Mouse (Mus musculus) hindbrain, embryonic 15.5 days (tissue): ENCODE data around the gene Gpr162. TPM values are rescaled to one million over a fixed set of nuclear protein-coding genes. Genes with fewer than 3 reads are reported as not detected.
A peak's percentile ranks its signal among the peaks of the same experiment; 100 is the strongest.
"Not testable (repeated sequence)": the region's sequence is repeated elsewhere in the genome, so short reads cannot be mapped to it uniquely, and the experiment has no call there.

Experiments used
- ATAC-seq: fragments of 200-750 bp; cut with Nextera tagmentation; 2 replicates; pipeline ENCODE4 v1.8.0; 2017; ENCODE audit warnings: low read depth, moderate number of reproducible peaks, moderate TSS enrichment; ENCODE audit not compliant: low FRiP score
- H3K27ac ChIP-seq: fragments of 300-500 bp; sonication (generic); replicated peaks from 2 replicates; pipeline ENCODE4 v1.5.1; 2015; ENCODE audit warnings: mild to moderate bottlenecking, inconsistent platforms
- H3K27me3 ChIP-seq: fragments of 300-500 bp; sonication (generic); 2 replicates; pipeline ENCODE4 v1.6.1; 2015; ENCODE audit warnings: control low read depth, inconsistent platforms
- H3K36me3 ChIP-seq: fragments of 300-500 bp; sonication (generic); 2 replicates; pipeline ENCODE4 v1.6.1; 2015; ENCODE audit warnings: control low read depth, inconsistent platforms
- H3K4me1 ChIP-seq: fragments of 300-500 bp; sonication (generic); replicated peaks from 2 replicates; pipeline ENCODE4 v1.6.1; 2015; ENCODE audit warnings: control low read depth, inconsistent platforms
- H3K4me2 ChIP-seq: fragments of 300-500 bp; sonication (generic); 2 replicates; pipeline ENCODE4 v1.6.1; 2015; ENCODE audit warnings: moderate library complexity, mild to moderate bottlenecking, inconsistent platforms
- H3K4me3 ChIP-seq: fragments of 300-500 bp; sonication (generic); 2 replicates; pipeline ENCODE4 v1.5.1; 2015; ENCODE audit warnings: mild to moderate bottlenecking, inconsistent platforms
- H3K9ac ChIP-seq: fragments of 300-500 bp; sonication (generic); 2 replicates; pipeline ENCODE4 v1.6.1; 2015; ENCODE audit warnings: inconsistent platforms
- H3K9me3 ChIP-seq: fragments of 300-500 bp; sonication (generic); 2 replicates; pipeline ENCODE4 v1.6.1; 2016; ENCODE audit warnings: control low read depth, inconsistent platforms
- WGBS: fragments of 180-500 bp; shearing (Covaris S2); methylation state at CpG from one replicate; pipeline ENCODE4 v1.1.7; 2015; 5-methylcytosine and 5-hydroxymethylcytosine counted together
- polyA plus RNA-seq: library from polyadenylated mRNA; unstranded; fragments of >200 nt; fragmentation: Nextera tagmentation; extraction: Ambion mirVana; gene quantifications from 2 replicates; pipeline ENCODE4 v1.2.1, GENCODE M21; 2015

The Gpr162 gene
- polyA plus RNA-seq, 1 experiment from 2014 or later = 37.5 TPM

- not testable (repeated sequence) for H3K36me3 ChIP-seq, ATAC-seq, H3K9me3 ChIP-seq, H3K27ac ChIP-seq, H3K27me3 ChIP-seq, H3K9ac ChIP-seq, H3K4me2 ChIP-seq
- Histone ChIP-seq H3K4me3 (0 out of 2 replicates have a peak overlapping the region, but pooled peaks have one; percentile 3), H3K4me1 (peaks cover 22% of the 10 kb centered on the region)
- WGBS = 95% methylated on average over 4 of the region's 4 CpGs
Observed at GRCm38 (mm10) chr6:124831199-124831598, 32.6 kb downstream of the Gpr162 start.

DNA sequence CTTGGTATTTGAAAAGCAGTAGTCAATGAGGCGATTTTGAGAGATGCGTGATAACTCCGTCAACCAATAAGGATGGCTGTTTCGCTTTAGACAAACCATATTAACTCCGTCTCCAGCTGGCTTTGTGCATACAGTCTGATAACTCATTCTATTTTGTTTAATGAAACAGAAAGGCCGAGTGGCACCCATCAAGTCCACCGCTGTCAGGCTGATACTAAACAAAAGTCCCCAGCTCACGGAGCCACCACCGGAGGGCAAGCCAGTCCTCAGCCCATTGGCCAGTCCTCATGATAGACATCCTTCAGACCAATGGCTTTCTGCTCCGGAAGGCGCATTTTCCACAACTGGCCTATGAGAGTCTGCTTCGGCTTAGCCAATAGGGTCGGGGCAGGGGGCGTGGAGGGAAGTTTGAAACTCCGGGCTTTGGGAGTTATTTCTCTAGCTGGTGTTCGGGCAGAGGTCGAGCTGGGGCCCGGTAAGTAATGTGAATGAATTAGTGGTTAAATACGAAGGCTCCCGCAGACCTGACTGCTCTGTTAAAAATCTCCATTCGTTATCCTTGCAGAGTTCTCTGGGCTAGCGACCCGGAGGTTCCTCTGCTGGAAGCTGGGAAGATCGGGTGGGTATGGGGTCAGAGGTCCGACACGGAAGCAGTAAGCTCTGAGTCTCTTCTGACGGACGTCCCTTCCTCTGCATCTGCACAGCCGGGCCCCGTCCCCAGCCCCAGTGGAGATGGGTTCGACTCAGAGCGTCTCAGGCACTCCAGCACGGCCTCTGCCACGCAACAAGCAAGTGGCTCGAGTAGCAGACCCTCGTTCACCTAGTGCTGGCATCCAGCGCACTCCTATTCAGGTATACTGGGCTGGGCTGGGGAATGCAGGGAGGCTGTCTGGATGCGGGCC, 33.7 kb downstream of the Gpr162 start:
- Histone ChIP-seq H3K9ac (peak overlapping the region; percentile 75), H3K9me3 (no peaks in the 10 kb centered on the region), H3K4me2 (peak overlapping the region; percentile 56), H3K4me3 (peak overlapping the region; percentile 78), H3K36me3 (peaks cover 11% of the 10 kb centered on the region), H3K27me3 (no peaks in the 10 kb centered on the region), H3K27ac (peak overlapping the region; percentile 92), H3K4me1 (peaks cover 22% of the 10 kb centered on the region)
- under 1% methylated on average over 38 of the region's 38 CpGs for WGBS
- peak; percentile 84 for ATAC-seq

DNA sequence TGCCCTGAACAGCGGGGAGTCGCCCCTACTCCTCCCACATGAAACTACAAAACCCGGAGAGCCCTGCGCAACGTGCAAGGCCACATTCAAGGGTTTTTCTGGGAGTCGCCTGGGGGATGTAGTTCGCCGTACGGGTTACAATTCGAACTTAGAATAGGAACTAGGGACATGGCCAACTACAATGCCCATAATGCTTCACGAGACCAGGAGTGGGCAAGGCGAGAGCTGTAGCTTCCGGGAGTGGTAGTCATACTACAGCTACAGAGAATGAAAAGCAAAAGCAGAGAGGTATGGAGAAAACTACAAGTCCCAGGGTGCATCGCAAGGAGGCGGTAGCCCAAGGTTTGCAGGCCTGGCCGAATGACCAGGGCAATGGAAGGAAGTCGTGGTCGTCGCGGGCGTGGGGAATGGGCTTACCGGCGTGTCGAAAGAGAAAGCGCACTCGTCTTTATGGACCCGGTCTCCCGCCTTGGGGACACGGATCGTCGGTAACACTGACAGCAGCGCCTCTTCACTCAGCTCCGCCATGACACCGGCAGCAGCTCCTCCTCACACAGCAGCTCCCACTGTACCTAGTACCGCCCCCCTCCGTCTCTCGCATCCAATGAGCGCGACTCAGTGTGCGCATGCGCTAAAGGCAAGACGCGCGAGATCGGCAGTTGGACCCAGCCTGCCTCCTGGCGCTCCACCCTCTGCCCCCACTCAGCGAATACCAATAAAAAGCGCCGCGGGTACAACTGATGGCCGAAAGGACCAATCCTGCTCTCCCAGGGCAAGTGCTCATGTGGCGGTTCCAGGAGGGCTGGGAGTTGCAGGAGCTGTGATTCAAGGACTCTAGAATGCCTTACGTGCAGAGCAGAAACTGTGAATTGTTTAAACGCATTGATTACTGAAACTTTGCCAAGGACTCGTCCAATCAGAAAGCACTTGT, 34.6 kb downstream of the Gpr162 start, which contains the start of the genes Usp5 and Cdca3:
Gene Usp5, minus strand, starts transcription at position 617 of the 931 bp plus-strand sequence.
Gene Cdca3, plus strand, starts transcription at position 680 of the 931 bp plus-strand sequence.
- WGBS = under 1% methylated on average over 55 of the region's 55 CpGs
- Histone ChIP-seq H3K4me2 (peak within 1 kb of the TSS; percentile 77), H3K9me3 (no peaks in the 10 kb centered on the region), H3K27ac (peak within 1 kb of the TSS; percentile 92), H3K4me3 (peak within 1 kb of the TSS; percentile 78), H3K27me3 (no peaks in the 10 kb centered on the region), H3K4me1 (peaks cover 22% of the 10 kb centered on the region), H3K9ac (peak within 1 kb of the TSS; percentile 75), H3K36me3 (peaks cover 20% of the 10 kb centered on the region)
- peak; percentile 96 for ATAC-seq

GRCm38 (mm10) chr6:124828101-124828592, 35.6 kb downstream of the Gpr162 start:
- WGBS = 23% methylated on average over 10 of the region's 10 CpGs
- H3K27ac ChIP-seq = peak overlapping the region; percentile 92
- peaks cover 29% of the 10 kb centered on the region for H3K36me3 ChIP-seq
- H3K27me3 ChIP-seq = no peaks in the 10 kb centered on the region
- H3K9ac ChIP-seq = peak overlapping the region; percentile 51
- H3K4me2 ChIP-seq = peak overlapping the region; percentile 77
- H3K4me3 ChIP-seq = peak overlapping the region; percentile 78
- no peak for ATAC-seq
- no peaks in the 10 kb centered on the region for H3K9me3 ChIP-seq
- peaks cover 22% of the 10 kb centered on the region for H3K4me1 ChIP-seq

DNA sequence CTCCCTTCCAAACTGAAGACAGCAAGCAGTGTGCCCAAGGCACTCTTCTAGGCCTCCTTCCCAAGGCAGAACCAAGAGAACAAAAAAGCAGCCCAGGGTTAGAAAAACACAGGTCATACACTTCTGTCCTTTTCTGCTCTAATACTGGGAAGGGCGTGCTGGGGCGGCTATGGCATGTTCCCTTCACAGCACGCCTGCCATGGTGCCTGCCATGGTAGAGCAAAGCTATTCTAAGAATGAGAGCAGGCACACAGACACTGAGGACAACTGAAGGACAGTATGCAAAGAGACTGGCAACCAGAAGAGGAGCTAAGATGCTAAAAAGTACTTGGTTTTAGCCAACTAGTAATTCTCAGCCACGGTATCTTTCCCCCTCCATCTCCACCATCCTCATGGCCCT, 41.7 kb downstream of the Gpr162 start:
- H3K9ac ChIP-seq = no peak overlapping the region
- no peak overlapping the region for H3K4me3 ChIP-seq
- no peak overlapping the region for H3K4me2 ChIP-seq
- 93% methylated on average over 4 of the region's 4 CpGs for WGBS
- peaks cover 89% of the 10 kb centered on the region for H3K36me3 ChIP-seq
- H3K27ac ChIP-seq = no peak overlapping the region
- ATAC-seq = no peak
- H3K27me3 ChIP-seq = no peaks in the 10 kb centered on the region
- peaks cover 1% of the 10 kb centered on the region; the same call in 1 of the 2 replicates for H3K4me1 ChIP-seq
- H3K9me3 ChIP-seq = no peaks in the 10 kb centered on the region

DNA sequence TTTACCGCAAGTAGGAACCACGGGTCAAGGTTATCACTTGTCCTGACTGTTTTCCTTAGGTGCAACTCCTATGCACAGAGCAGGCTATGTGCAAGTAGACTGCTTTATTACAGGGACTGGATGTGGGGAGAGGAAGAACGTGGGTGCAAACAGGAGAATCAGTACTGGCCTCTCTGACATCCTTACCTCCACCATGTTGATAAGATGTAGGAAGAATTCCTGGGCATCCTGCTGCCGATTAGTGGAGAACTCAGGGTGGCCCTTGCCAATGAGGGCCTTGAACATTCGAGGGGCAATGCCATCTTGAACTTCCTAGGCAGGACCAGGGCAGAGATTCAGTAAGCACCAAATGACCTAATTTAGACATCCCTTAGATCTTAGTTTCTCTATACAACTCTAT, 42.9 kb downstream of the Gpr162 start:
- Histone ChIP-seq H3K9me3 (no peaks in the 10 kb centered on the region), H3K4me2 (no peak overlapping the region), H3K4me1 (no peaks in the 10 kb centered on the region), H3K9ac (no peak overlapping the region), H3K27ac (no peak overlapping the region), H3K36me3 (peaks cover 95% of the 10 kb centered on the region), H3K27me3 (no peaks in the 10 kb centered on the region), H3K4me3 (no peak overlapping the region)
- 90% methylated on average over 5 of the region's 5 CpGs for WGBS
- ATAC-seq = no peak

DNA sequence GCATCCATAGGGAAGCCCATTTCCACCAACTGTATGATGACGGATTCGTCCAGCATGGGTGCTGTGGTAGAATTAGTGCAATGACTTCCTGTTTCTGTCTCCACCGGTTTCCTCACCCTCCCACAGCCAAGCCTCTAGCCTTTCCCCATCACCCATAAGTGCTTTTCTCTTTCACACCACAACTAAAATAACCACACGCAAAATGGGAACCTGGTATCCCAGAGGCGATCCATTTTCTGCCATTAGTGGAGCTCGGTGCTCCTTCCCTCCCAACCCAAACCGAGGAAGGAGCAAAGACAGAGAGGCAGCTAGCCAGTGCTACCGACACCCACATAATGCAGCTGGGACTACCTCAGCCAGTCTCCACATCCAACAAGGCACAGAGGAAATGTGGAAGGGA, 45.8 kb downstream of the Gpr162 start:
- H3K4me1 ChIP-seq = peaks cover 13% of the 10 kb centered on the region
- no peak overlapping the region for H3K27ac ChIP-seq
- no peak overlapping the region for H3K4me2 ChIP-seq
- H3K27me3 ChIP-seq = no peaks in the 10 kb centered on the region
- H3K36me3 ChIP-seq = peaks cover 67% of the 10 kb centered on the region
- no peak overlapping the region for H3K4me3 ChIP-seq
- 89% methylated on average over 8 of the region's 8 CpGs for WGBS
- H3K9ac ChIP-seq = no peak overlapping the region
- H3K9me3 ChIP-seq = no peaks in the 10 kb centered on the region
- no peak for ATAC-seq

DNA sequence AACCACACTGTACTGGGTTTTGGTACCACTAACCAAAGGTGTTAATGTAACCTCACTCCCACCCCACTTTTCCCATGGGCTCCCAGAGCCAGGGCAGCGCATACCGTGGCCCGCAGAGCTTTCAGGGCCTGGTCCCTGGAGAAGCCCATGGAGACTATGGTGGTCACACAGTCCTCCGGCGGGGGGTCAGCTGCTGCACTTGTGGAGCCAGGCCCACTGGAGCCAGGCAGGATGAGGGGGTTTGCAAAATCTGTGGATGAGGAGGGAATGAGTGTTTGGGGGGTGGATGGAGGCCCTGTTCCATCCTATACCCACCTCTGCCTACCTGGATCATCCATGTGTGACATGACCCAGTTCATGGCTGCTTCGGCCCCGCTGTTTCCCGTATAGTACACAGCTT, 46.2 kb downstream of the Gpr162 start:
- Histone ChIP-seq H3K4me3 (no peak overlapping the region), H3K9me3 (no peaks in the 10 kb centered on the region), H3K27me3 (no peaks in the 10 kb centered on the region), H3K36me3 (peaks cover 63% of the 10 kb centered on the region), H3K4me2 (no peak overlapping the region), H3K9ac (no peak overlapping the region), H3K27ac (no peak overlapping the region), H3K4me1 (peaks cover 17% of the 10 kb centered on the region)
- ATAC-seq = no peak
- WGBS = 99% methylated on average over 8 of the region's 8 CpGs

GRCm38 (mm10) chr6:124817125-124817524, 46.7 kb downstream of the Gpr162 start:
- H3K27me3 ChIP-seq = no peaks in the 10 kb centered on the region
- no peak overlapping the region for H3K9ac ChIP-seq
- H3K9me3 ChIP-seq = no peaks in the 10 kb centered on the region
- H3K27ac ChIP-seq = no peak overlapping the region
- H3K36me3 ChIP-seq = peaks cover 59% of the 10 kb centered on the region
- no peak overlapping the region for H3K4me3 ChIP-seq
- H3K4me2 ChIP-seq = no peak overlapping the region
- ATAC-seq = no peak
- peaks cover 22% of the 10 kb centered on the region for H3K4me1 ChIP-seq
- 97% methylated on average over 11 of the region's 11 CpGs for WGBS

GRCm38 (mm10) chr6:124816611-124817010, 47.2 kb downstream of the Gpr162 start:
- H3K4me2 ChIP-seq = no peak overlapping the region
- 86% methylated on average over 4 of the region's 4 CpGs for WGBS
- peaks cover 27% of the 10 kb centered on the region for H3K4me1 ChIP-seq
- H3K27ac ChIP-seq = no peak overlapping the region
- no peaks in the 10 kb centered on the region for H3K9me3 ChIP-seq
- no peak overlapping the region for H3K9ac ChIP-seq
- H3K27me3 ChIP-seq = no peaks in the 10 kb centered on the region
- ATAC-seq = no peak
- no peak overlapping the region for H3K4me3 ChIP-seq
- H3K36me3 ChIP-seq = peaks cover 58% of the 10 kb centered on the region

GRCm38 (mm10) chr6:124814858-124815774, 48.7 kb downstream of the Gpr162 start:
- Histone ChIP-seq H3K9ac (no peak overlapping the region), H3K4me2 (peak overlapping the region; percentile 72), H3K9me3 (no peaks in the 10 kb centered on the region), H3K36me3 (peaks cover 47% of the 10 kb centered on the region), H3K4me1 (peaks cover 30% of the 10 kb centered on the region), H3K27ac (no peak overlapping the region), H3K27me3 (no peaks in the 10 kb centered on the region), H3K4me3 (no peak overlapping the region)
- ATAC-seq = no peak
- WGBS = 66% methylated on average over 9 of the region's 9 CpGs
